ENCODE assay signal across 8 mouse cellular contexts in the genomic region with DNA sequence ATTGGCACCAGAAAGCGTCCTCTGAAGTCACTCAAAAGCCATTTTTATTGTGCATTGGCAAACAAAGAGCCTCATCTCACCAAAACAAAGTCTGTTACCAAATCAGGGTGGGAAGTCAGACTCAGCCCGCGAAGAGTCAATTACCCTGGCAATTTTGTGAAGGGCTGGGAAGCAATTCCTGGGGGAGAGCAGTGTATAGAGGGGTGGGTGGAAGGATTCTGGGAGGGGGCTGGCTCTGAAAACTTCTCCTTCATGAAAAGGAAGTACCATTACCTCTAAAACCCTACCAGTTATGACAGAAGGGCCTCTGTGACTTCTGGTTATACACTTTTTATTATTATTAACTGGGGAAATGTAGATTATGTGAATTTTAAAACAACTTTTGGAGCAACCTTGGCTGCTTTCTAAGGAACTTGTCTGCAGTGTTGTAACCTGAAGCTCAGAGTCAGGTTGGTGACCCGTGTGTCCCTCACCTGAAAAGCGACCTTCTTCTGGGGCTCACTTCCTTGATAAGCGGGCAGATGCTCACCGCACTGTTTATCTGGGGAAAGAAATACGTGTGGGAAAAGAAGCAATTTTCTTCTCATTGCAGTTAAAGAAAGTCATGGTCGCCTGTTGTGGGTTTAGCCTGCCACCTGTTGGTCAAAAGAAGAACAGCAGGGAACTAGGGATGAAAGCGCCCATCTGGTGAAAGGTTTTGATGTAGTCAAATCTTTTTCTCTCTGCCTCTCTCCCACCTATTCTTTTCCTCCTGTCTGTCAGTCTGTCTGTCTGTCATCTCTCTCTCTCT. TPM values are rescaled to one million over a fixed set of nuclear protein-coding genes. Genes with fewer than 3 reads are reported as not detected.
DNase-seq lines count a peak whose midpoint lies in the region; ATAC-seq lines count a peak whose summit lies in the region.

No protein-coding gene starts in this region.

- peak overlapping the region; percentile 34; the same call in 1 of the 2 replicates for H3K9ac ChIP-seq in intestine, embryonic 16.5 days (ENCODE audit: low read depth, low read length)

- WGBS in intestine, embryonic 16.5 days = 8% methylated on average over 10 of the region's 10 CpGs

- peak; percentile 65 for DNase-seq in cerebellum, adult 11 months
- DNase-seq in cerebellum, postnatal 14 days = peak; percentile 87
- DNase-seq in gastrocnemius, postnatal 25 days = peak; percentile 38
- DNase-seq in left cerebral cortex, postnatal 36 days (ENCODE audit: low spot score in 2 of 2) = peak; percentile 40 to 74
- peak; percentile 78 for DNase-seq in mesoderm, embryonic 11.5 days (ENCODE audit: low read depth, low spot score)
- peak; percentile 55 for DNase-seq in skeletal muscle tissue, adult 2 months (ENCODE audit: low read depth, low spot score)

- no peak for ATAC-seq in cerebellum, adult (ENCODE audit: insufficient number of reproducible peaks, low FRiP score, low TSS enrichment)
- ATAC-seq in intestine, embryonic 16.5 days = no peak

- H3K27me3 ChIP-seq in intestine, embryonic 16.5 days (replicated peaks; ENCODE audit: control insufficient read depth, insufficient read depth, low read length) = no peaks in the 10 kb centered on the region

- H3K36me3 ChIP-seq in intestine, embryonic 16.5 days (ENCODE audit: control insufficient read depth, insufficient read depth, low read length) = no peaks in the 10 kb centered on the region

- no peak overlapping the region for H3K4me3 ChIP-seq in intestine, embryonic 16.5 days (ENCODE audit: low read length)

- H3K9me3 ChIP-seq in intestine, embryonic 16.5 days (ENCODE audit: control insufficient read depth, low read length) = no peaks in the 10 kb centered on the region

- H3K27ac ChIP-seq in intestine, embryonic 16.5 days (ENCODE audit: low read length) = no peak overlapping the region

- no peak overlapping the region for H3K4me2 ChIP-seq in intestine, embryonic 16.5 days (ENCODE audit: low read depth, low read length)

- intact Hi-C loops in left cerebral cortex, postnatal 36 days (cut with DNase I) = loop anchor here (1.0 to 5.0 kb wide), 2 partner anchors 158 to 237 kb away; no protein-coding TSS in a partner anchor

- H3K4me1 ChIP-seq in intestine, embryonic 16.5 days (ENCODE audit: control insufficient read depth, insufficient read depth, low read length) = peaks cover 11% of the 10 kb centered on the region; the same call in 1 of the 2 replicates

RNA-seq across cellular contexts. Expression of gene Rps6ka1, which starts 58.1 kb away (rescaled TPM):
- total RNA-seq in gastrocnemius, postnatal 25 days (2021) = 1 to 10 TPM; 4.0 to 4.3 TPM
- polyA plus RNA-seq in intestine, embryonic 16.5 days (2015; fragmentation: Nextera tagmentation; extraction: Ambion mirVana) = 148 and 156 TPM in 2 replicates
- total RNA-seq in left cerebral cortex, postnatal 36 days (2021) = 10 to 100 TPM in 1 of 2 experiments, 1 to 10 TPM in 1; 9.9 to 13.6 TPM
